Mouse (Mus musculus) heart, postnatal 0 days (tissue): ENCODE measurements at regions not wholly inside any gene's neighbourhood (a gene's known extent, or its start where the extent isn't known, plus 50 kb on each side); places are given as distances from the start of the nearest gene placed in this dataset.

ENCODE experiments used
- ATAC-seq: fragments of 200-750 bp; cut with Nextera tagmentation; 2 replicates; pipeline ENCODE4 v1.8.0; 2017; ENCODE audit warnings: low read depth, moderate number of reproducible peaks, moderate library complexity; ENCODE audit not compliant: insufficient read depth
- DNase-seq: peaks from one replicate; pipeline ENCODE4 v3.0.0-alpha.2; 2016; ENCODE audit warnings: low spot score
- H3K27ac ChIP-seq: fragments of 300-500 bp; sonication (generic); 2 replicates; pipeline ENCODE4 v1.5.1; 2014; ENCODE audit warnings: low read depth, mild to moderate bottlenecking
- H3K27me3 ChIP-seq: fragments of 300-500 bp; sonication (generic); 2 replicates; pipeline ENCODE4 v1.6.1; 2014; ENCODE audit warnings: low read length, mixed read lengths; ENCODE audit not compliant: control insufficient read depth, insufficient read depth
- H3K36me3 ChIP-seq: fragments of 300-500 bp; sonication (generic); replicated peaks from 2 replicates; pipeline ENCODE4 v1.6.1; 2014; ENCODE audit warnings: low read length, mixed read lengths; ENCODE audit not compliant: control insufficient read depth, insufficient read depth
- H3K4me1 ChIP-seq: fragments of 300-500 bp; sonication (generic); 2 replicates; pipeline ENCODE4 v1.6.1; 2014; ENCODE audit warnings: antibody characterized with exemption; ENCODE audit not compliant: control insufficient read depth, insufficient read depth
- H3K4me2 ChIP-seq: fragments of 300-500 bp; sonication (generic); 2 replicates; pipeline ENCODE4 v1.6.1; 2014; ENCODE audit warnings: low read depth, mild to moderate bottlenecking, low read length, moderate library complexity
- H3K4me3 ChIP-seq: fragments of 300-500 bp; sonication (generic); 2 replicates; pipeline ENCODE4 v1.5.1; 2014; ENCODE audit warnings: low read depth, low read length
- H3K9ac ChIP-seq: fragments of 300-500 bp; sonication (generic); replicated peaks from 2 replicates; pipeline ENCODE4 v1.6.1; 2014; ENCODE audit warnings: low read depth, low read length, mixed read lengths
- H3K9me3 ChIP-seq: fragments of 300-500 bp; sonication (generic); replicated peaks from 2 replicates; pipeline ENCODE4 v1.6.1; 2016; ENCODE audit warnings: low read length; ENCODE audit not compliant: control insufficient read depth
- CTCF ChIP-seq: IDR thresholded peaks from 2 replicates; pipeline ENCODE4 v1.5.1; 2016; ENCODE audit warnings: antibody characterized with exemption, control low read depth, low read depth
- EP300 ChIP-seq: IDR thresholded peaks from 2 replicates; pipeline ENCODE4 v1.6.1; 2016; ENCODE audit warnings: antibody characterized with exemption, low read depth
- WGBS: fragments of 180-500 bp; shearing (Covaris S2); extraction: QIAGEN DNeasy Blood & Tissue Kit; methylation state at CpG from one replicate; pipeline ENCODE4 v1.1.7; 2014; 5-methylcytosine and 5-hydroxymethylcytosine counted together

- H3K9ac ChIP-seq: no peak overlapping the region
- 65% methylated on average over 2 of the region's 2 CpGs for WGBS
- H3K4me3 ChIP-seq: no peak overlapping the region
- no peaks in the 10 kb centered on the region for H3K4me1 ChIP-seq
- no peak for TF ChIP-seq CTCF
- TF ChIP-seq EP300: no peak
- H3K27me3 ChIP-seq: no peaks in the 10 kb centered on the region
- no peak for ATAC-seq
- DNase-seq: no peak
- H3K27ac ChIP-seq: no peak overlapping the region
- no peaks in the 10 kb centered on the region for H3K9me3 ChIP-seq
- H3K4me2 ChIP-seq: no peak overlapping the region
- no peaks in the 10 kb centered on the region for H3K36me3 ChIP-seq
Measured at GRCm38 (mm10) chr8:49799236-49799635, 955.5 kb upstream of the Tenm3 start.

- Histone ChIP-seq H3K27me3 (no peaks in the 10 kb centered on the region), H3K4me2 (no peak overlapping the region), H3K9ac (no peak overlapping the region), H3K36me3 (no peaks in the 10 kb centered on the region), H3K9me3 (no peaks in the 10 kb centered on the region), H3K4me3 (no peak overlapping the region), H3K27ac (no peak overlapping the region), H3K4me1 (no peaks in the 10 kb centered on the region)
- DNase-seq (no peak), ATAC-seq (no peak)
- TF ChIP-seq CTCF (no peak), EP300 (no peak)
- 73% methylated on average over 3 of the region's 3 CpGs for WGBS
Measured at GRCm38 (mm10) chr8:49796741-49797140, 953.0 kb upstream of the Tenm3 start.

DNA sequence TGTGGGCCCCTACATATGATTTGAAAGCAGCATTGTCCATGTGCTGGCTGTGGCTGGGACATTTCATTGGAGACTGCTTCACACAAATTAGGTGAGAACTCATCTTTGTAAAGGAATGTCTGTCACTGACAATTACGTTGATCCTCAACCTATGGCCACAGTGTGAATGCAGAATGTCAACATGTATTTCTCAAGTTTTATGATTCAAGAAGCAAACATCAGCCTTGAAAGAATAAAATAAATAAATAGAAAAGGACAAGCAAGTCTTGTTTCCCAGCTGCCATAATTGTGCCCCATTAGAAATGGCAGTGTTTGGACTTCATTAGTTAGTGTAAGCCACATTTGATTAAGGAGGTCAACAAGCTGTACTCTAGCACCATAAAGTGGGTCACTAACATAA lies 950.7 kb upstream of the Tenm3 start:
- ATAC-seq: no peak
- TF ChIP-seq CTCF: no peak
- H3K4me1 ChIP-seq: no peaks in the 10 kb centered on the region
- H3K27me3 ChIP-seq: no peaks in the 10 kb centered on the region
- no peak overlapping the region for H3K4me3 ChIP-seq
- H3K36me3 ChIP-seq: no peaks in the 10 kb centered on the region
- no peaks in the 10 kb centered on the region for H3K9me3 ChIP-seq
- DNase-seq: no peak
- no peak overlapping the region for H3K9ac ChIP-seq
- no peak overlapping the region for H3K4me2 ChIP-seq
- H3K27ac ChIP-seq: no peak overlapping the region
- 71% methylated on average over 1 of the region's 1 CpGs for WGBS

DNA sequence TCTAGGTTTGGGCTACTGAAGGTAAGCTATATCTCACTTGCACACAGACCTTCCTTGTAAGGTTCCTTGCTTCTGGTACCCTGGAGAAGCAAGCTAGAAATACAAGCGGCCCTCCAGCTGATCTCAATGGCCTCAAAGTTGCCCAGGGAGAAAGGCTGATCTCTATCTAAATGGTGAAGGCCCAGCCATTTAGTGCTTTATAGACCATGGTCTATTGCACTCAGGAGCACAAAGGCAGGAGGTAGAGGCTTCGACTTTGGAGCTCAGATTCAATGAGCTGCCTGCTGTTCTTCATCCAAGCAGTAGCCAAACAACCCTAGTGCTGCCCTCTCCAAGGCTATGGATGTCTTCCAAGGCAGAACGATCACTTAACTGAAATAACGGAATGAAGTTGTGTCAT lies 926.1 kb upstream of the Tenm3 start:
- no peak overlapping the region for H3K9ac ChIP-seq
- WGBS: 73% methylated on average over 4 of the region's 4 CpGs
- no peak for DNase-seq
- no peaks in the 10 kb centered on the region for H3K4me1 ChIP-seq
- H3K4me2 ChIP-seq: no peak overlapping the region
- no peaks in the 10 kb centered on the region for H3K9me3 ChIP-seq
- ATAC-seq: no peak
- no peaks in the 10 kb centered on the region for H3K36me3 ChIP-seq
- no peak overlapping the region for H3K4me3 ChIP-seq
- no peak overlapping the region for H3K27ac ChIP-seq
- H3K27me3 ChIP-seq: no peaks in the 10 kb centered on the region
- TF ChIP-seq EP300: no peak
- no peak for TF ChIP-seq CTCF

DNA sequence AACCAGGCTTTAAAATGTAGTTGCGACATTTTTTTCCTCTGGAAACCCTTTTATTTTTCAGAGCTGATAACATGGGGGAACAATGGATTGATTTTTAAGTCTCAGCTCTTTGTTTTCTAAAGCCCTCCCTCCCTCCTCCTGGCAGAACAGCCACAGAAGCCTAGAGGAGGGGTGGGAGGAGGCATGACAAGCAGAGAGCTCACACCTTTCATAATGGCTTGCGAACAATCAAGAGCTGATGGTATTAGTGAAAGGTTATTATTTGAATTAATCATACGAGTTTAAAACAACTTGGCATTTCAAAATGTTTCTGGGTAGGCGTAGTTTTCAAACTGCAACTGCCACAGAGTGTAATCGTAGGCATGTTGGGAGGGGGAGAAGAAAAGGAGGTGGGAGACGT lies 894.3 kb upstream of the Tenm3 start:
- Histone ChIP-seq H3K36me3 (no peaks in the 10 kb centered on the region), H3K9me3 (no peaks in the 10 kb centered on the region), H3K4me3 (no peak overlapping the region), H3K9ac (no peak overlapping the region), H3K4me2 (no peak overlapping the region), H3K4me1 (no peaks in the 10 kb centered on the region), H3K27ac (no peak overlapping the region), H3K27me3 (no peaks in the 10 kb centered on the region)
- 56% methylated on average over 6 of the region's 6 CpGs for WGBS
- no peak for TF ChIP-seq CTCF
- no peak for TF ChIP-seq EP300
- DNase-seq (no peak), ATAC-seq (no peak)

DNA sequence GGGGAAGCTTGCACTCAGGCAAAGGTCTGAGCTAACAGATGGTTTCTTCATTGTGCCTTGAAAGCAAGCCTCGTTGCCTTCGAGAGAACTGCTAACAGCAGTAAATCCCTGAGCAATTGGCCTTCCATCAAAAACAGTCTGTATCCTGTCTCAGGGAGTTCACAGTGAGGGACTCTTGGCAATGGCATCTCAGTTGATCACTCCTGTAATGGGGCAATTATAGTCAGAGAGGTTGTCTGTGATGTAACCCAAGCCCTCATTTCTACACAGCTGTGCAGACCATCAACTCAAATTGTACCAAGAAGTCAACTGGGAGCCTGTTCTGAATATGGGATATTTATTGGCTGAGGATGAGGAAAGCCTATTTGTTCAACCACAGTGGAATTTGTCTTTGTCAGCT lies 885.4 kb upstream of the Tenm3 start:
- TF ChIP-seq EP300 (no peak), CTCF (no peak)

More for the DNA sequence above, 885.4 kb upstream of the Tenm3 start:
- Histone ChIP-seq H3K4me1 (no peaks in the 10 kb centered on the region), H3K27ac (no peak overlapping the region), H3K4me3 (no peak overlapping the region), H3K4me2 (no peak overlapping the region), H3K36me3 (no peaks in the 10 kb centered on the region), H3K9me3 (no peaks in the 10 kb centered on the region), H3K27me3 (no peaks in the 10 kb centered on the region), H3K9ac (no peak overlapping the region)
- ATAC-seq (no peak), DNase-seq (no peak)
- 54% methylated on average over 2 of the region's 2 CpGs for WGBS
